Mouse (Mus musculus) frontal cortex, postnatal 25 days (tissue): Measurements from ENCODE around the gene Tex12.

ENCODE experiments used
- DNase-seq, 2 experiments: peaks; one replicate each; pipeline ENCODE4 v3.0.0; 2022; ENCODE audit warnings: low spot score in 2 of 2

Tex12 gene

DNA sequence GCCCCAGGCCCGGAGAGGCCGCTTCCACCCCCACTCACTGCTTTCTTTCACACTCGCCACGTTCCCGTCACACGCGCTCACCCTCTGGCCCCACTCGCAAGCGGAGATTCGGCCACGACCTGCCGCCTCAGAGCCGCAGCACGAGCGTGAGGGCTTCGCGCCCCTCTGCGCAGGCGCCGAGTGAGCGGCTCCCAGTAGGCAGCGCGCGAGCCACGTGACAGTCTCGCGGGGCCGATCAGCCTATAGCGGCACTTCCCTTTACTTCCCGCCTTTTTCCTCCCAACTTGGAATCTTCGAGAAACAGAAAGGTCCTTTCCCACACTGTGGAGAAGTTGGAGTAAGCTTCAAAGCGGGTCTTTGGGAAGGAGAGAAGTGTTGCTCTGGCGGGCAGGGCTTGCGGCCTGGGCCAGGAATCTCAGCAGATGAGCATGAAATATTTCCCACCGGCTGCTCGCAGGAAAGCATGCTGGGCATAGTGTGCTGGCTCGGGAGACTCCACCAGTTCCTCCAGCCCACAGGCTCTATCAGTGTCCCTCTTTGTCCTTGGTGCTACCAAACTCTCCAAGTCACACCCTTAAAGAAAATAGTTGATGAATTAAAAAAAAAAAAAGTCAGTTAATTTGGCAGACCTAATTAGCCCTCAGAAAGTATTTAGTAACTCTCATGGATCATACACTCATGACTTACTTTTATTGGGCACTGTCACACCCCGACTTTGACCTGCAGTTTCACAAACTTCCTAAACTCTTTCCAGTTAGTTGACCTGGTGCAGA is at the start of gene Tex12:
Tex12 (minus strand) TSS at position 181 of the 773 bp plus-strand sequence.
- DNase-seq, result no peak

DNA sequence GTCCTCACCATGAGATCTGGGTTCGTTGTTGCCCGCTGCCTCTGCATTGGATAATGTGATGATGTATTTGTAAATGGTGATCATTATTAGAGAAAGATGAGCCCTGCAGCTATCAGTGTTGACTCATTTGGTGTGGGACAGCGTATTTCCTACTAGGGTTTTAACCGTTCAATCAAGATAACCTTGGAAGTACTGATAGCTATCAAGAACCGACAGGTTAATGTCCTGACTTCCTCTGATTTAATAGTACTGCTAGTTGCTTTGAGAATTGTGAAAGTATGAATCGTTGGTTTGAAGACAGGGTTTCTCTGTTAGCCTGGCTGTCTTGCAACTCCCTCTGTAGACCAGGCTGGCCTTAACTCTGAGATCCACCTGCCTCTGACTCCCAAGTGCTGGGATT is 43.2 kb upstream of the Tex12 start:
- no peak for DNase-seq

GRCm38 (mm10) chr9:50603998-50604324 is 42.8 kb upstream of the Tex12 start:
- no peak for DNase-seq

- peak; percentile 88 to 89 for DNase-seq
Observed at GRCm38 (mm10) chr9:50603189-50603997, 42.3 kb upstream of the Tex12 start, which contains the start of the genes Sdhd and Timm8b. Gene Sdhd, minus strand, starts transcription at chr9:50603812. Gene Timm8b, plus strand, starts transcription at chr9:50603910.

GRCm38 (mm10) chr9:50602055-50602845 is 41.1 kb upstream of the Tex12 start:
- DNase-seq, result no peak

GRCm38 (mm10) chr9:50601536-50601935 is 40.4 kb upstream of the Tex12 start:
- no peak for DNase-seq

DNA sequence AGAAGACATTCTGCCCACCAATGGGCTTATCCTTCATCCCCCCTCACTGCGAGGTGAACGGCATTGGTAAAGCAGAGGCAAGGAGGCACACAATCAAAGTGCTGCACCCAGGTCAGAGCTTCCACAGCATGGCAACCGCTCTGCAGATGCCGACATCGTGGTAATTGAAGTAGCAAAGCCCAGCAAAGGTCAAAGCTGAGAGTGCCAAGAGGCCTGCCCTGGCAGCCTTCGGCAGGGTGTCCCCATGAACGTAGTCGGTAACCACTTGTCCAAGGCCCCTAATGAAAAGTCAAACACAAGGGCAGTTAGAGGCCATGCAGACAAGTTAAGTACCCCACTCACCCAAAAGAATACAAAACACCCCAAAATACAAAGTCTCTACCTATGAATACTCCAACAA is 35.8 kb upstream of the Tex12 start:
- DNase-seq, result no peak

DNA sequence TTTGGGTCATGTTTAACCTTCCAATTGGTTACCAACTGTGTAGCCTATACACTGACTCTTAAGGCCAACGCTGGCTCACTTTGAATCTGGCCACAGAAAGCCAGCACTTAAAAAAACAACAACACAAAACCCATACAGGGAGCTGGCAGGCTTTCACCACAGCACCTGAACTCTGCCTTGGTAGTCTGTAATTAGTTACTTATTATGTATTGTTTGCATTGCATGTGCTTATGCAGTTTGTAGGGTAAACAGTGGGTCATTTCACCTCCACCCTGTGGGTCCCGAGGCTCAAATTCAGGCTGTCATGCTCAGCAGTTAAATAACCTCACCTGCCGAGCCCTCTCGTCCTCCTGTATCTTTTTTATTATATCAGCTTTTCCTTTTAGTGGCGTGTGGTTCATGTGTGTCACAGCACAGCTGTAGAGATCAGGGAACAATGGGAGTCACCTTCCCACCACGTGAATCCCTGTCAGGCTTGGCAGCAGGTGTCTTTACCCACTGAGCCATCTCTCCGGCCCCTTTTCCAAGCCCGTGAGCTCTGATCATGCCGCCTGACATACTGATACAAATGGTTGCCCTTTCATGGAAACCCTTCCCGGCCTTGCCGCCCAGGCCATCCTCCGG is 33.8 kb upstream of the Tex12 start:
- DNase-seq, result no peak

- no peak for DNase-seq
Observed at GRCm38 (mm10) chr9:50593544-50593943, 32.4 kb upstream of the Tex12 start.

GRCm38 (mm10) chr9:50592955-50593354 is 31.8 kb upstream of the Tex12 start:
- DNase-seq, result no peak

DNA sequence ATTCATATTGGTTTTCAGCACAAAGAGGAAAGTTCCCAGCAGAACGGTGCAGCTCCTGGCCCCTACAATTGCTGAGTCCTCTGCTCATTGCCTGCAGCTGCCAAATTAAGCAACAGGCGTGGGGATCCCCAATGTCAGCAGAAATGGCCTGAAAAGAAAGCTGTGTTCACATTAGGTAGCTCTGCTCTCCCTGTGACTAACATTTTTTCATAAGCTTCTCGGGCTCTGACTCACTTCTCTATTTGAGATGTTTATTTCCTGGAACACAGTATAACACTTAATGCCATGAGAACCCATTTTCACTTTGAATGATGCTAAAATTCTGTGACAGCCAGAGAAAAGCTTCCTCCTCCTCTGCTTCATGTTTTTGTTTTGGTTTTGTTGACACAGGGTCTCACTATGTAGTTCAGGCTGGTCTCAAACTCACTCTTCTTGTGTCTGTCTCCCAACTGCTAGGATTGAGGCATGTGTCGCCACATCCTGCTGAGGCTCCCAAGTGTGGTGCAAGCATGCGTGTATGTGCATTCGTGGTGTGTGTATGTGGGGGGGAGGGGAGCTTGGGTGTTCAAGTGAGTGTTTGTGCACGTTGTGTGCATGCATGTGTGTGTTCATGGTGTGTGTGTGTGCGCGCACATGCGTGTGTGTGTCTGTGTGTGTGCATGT is 29.9 kb upstream of the Tex12 start:
- no peak for DNase-seq

- DNase-seq, result no peak
Observed at GRCm38 (mm10) chr9:50586955-50587354, 25.8 kb upstream of the Tex12 start.

DNA sequence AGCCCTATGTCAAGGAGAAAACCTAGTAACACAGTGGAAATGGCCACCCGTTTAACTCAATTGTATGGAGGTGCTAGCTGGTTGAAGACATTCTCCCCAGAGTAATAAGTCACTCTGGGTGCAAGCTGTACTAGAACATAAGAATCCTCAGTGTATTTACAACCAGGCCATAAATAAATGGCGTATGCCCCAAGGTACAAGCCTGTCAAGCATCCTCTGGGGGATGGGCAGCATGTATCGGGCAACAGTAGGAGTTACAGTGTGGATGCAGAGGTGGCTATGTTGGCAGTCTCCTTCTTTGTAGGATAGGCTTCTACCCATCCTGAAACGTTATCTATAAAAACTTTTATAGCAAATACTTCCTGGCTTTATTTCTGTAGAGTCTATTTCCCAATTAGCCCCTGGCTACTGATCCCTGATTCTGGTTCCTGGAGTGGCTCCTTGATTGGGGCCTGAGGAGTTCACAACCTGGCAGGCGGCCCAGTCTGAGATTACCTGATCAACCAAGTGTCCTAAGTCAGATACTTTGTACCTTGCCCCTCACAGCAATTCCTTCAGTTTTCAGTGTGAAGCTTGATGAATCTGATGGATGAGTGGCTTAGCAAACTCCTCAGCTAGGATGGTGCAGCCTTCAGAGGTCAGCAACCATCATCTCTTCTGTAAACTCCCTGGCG is 24.2 kb upstream of the Tex12 start:
- no peak for DNase-seq

DNA sequence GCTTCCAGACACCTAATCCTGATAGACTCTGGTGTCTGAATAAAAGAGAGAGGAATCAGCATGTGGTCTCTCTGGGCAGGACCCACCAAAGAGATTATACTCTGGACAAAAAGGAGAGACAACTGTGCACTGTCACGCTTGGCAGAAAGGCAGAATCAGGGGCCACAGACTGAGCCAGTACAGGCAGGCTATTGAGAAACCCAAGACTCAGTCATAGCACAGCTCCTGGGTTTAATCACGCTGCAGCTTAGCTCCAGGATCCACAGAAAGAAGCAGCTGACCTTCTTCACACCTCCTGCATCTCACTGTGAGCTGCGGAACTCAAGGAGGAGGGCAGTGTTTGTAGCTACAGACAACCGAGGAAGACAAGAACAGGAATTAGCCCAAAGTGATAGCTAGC is 19.2 kb upstream of the Tex12 start:
- no peak for DNase-seq

- DNase-seq, result no peak
Observed at GRCm38 (mm10) chr9:50569599-50570525, 8.7 kb upstream of the Tex12 start.

DNA sequence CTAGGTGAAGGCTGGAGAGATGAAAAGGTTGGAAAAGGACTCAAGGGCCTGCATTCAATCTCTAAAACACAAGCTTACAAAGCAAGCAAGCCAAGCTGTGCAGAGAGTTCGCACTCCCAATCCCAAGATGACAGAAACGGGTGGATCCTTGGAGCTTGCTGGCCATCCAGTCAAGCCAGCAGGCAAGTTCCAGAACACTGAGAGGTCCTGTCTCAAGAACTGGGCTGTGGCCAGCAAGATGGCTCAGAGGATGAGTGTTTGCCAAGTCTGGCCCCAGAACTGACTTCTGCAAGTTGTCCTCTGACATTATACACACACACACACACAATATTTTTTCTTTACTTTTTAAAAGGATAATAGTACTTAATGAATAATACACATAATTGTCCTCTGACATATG is 6.8 kb upstream of the Tex12 start:
- DNase-seq, result no peak

GRCm38 (mm10) chr9:50567372-50567771 is 6.2 kb upstream of the Tex12 start:
- DNase-seq, result no peak

GRCm38 (mm10) chr9:50565940-50566339 is 4.8 kb upstream of the Tex12 start:
- DNase-seq, result no peak

DNA sequence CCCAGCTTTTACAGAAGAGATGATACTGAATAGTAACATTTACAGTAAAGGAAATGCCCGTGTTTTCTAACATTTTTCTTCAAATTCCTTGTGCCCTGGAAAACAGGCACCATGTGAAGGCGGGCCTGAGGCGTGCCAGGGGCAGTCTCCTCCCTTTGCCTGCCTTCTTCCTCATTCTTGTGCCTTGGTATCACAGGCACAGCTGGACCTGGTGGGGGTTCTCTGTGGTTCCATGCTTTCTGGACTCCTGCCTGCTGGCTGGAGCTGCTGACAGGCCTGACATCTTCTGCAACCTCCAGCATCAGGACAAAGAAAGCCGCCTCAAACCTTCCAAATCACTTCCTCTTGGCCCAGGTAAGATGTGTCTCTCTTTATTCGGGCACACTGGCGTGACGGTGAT is 4.0 kb upstream of the Tex12 start:
- no peak for DNase-seq

DNA sequence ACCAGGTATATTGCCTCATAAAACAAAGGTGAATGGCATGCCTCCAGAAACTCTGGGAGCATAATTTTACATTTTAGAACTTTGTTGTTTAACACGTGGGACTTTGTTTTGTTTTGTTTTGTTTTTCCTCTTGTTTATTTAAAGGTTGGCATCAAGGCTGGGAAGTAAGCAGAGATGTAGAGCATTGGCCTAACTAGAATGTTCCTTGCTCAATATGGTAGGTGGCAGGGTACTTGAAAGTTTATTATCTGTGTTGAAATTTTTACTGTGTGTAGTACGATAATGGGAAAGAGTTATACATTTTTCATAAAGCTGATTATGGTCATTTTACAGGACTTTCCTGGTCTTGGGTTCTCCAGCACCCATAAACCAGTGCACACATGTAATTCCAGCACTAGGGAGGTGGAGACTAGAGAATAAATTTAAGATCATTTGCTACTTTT is 814 bp upstream of the Tex12 start:
- no peak for DNase-seq
